Mouse (Mus musculus): Measurements from ENCODE around the gene Deup1.

GRCm38 (mm10) chr9:15525246-15525645 is 102.5 kb downstream of the Deup1 start:
- no peak for TF ChIP-seq CTCF (IDR thresholded peaks at IDR 0.05; ENCODE audit: borderline replicate concordance, extremely low read depth, insufficient read depth, insufficient read length)
- no peak for TF ChIP-seq POLR2A (IDR thresholded peaks at IDR 0.05; ENCODE audit: borderline replicate concordance, extremely low read depth, insufficient read depth, insufficient read length, poor library complexity, severe bottlenecking)

All from brain, embryonic 14.5 days (tissue).